In the genomic region with DNA sequence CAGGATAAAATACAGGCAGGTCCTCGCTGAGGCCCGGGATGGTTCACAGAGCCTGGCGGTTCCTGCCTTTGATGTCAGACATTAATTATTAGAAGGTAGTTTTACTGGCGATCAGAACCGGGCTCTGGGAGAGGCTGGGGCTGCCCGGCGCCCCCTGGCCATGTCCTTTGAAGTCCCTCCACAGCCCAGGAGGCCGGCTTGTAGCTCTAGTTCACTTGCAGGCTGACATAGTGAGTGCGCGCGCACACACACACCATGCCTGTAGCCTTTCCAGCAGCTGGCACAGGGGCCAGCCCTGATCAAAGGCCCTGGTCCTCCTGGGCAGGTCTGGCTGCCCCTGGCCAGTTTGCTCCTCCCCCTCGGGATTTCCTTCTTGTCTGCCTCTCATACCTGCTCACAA, we compare ENCODE assay signal across 10 mouse cellular contexts. TPM values are rescaled to one million over a fixed set of nuclear protein-coding genes. Genes with fewer than 3 reads are reported as not detected.
DNase-seq lines count a peak whose midpoint lies in the region; ATAC-seq and TF ChIP-seq lines count a peak whose summit lies in the region.
"Had no signal": no experiment of that assay in that cellular context is flagged by ENCODE, and none has a peak within 500 bp of the region (broad histone marks: within the 10 kb centered on the region; RNA-seq: fewer than 3 reads in every experiment).

No protein-coding gene starts in this region.

- no peak for TF ChIP-seq CTCF in heart, adult 2 months (IDR thresholded peaks at IDR 0.05)

- no peak for TF ChIP-seq POLR2A in heart, adult 2 months (IDR thresholded peaks at IDR 0.05; ENCODE audit: insufficient read depth, low read depth, low read length)

- no peaks in the 10 kb centered on the region for H3K27me3 ChIP-seq in heart, embryonic 15.5 days
- no peaks in the 10 kb centered on the region for H3K27me3 ChIP-seq in heart, adult 2 months (ENCODE audit: control insufficient read depth, insufficient read depth, low read length)
- H3K27me3 ChIP-seq in embryonic facial prominence, embryonic 14.5 days (replicated peaks; ENCODE audit: control insufficient read depth, insufficient read depth, low read length): no peaks in the 10 kb centered on the region
- no peaks in the 10 kb centered on the region for H3K27me3 ChIP-seq in midbrain, embryonic 16.5 days (ENCODE audit: control insufficient read depth, insufficient read depth, low read depth, low read length)

- H3K9ac ChIP-seq in heart, embryonic 15.5 days: no peak overlapping the region
- H3K9ac ChIP-seq in heart, adult 2 months (ENCODE audit: low read depth, low read length): no peak overlapping the region
- no peak overlapping the region for H3K9ac ChIP-seq in embryonic facial prominence, embryonic 14.5 days (ENCODE audit: low read depth, low read length)
- H3K9ac ChIP-seq in midbrain, embryonic 16.5 days (ENCODE audit: low read depth, low read length): no peak overlapping the region

- H3K79me2 ChIP-seq in heart, adult 2 months (replicated peaks; ENCODE audit: control insufficient read depth, insufficient read depth, low read length): no peaks in the 10 kb centered on the region

- peak overlapping the region; percentile 18; the same call in 1 of the 2 replicates for H3K27ac ChIP-seq in heart, embryonic 15.5 days
- H3K27ac ChIP-seq in heart, adult 2 months: no peak overlapping the region
- peak overlapping the region; percentile 39 for H3K27ac ChIP-seq in embryonic facial prominence, embryonic 14.5 days (replicated peaks; ENCODE audit: low read depth, low read length)
- 0 out of 2 replicates have a peak overlapping the region, but pooled peaks have one; percentile 5 for H3K27ac ChIP-seq in midbrain, embryonic 16.5 days (ENCODE audit: low read length)

- H3K9me3 ChIP-seq in heart, embryonic 15.5 days (replicated peaks): no peaks in the 10 kb centered on the region
- 0 out of 2 replicates have a peak, but pooled peaks cover 4% of the 10 kb centered on the region for H3K9me3 ChIP-seq in embryonic facial prominence, embryonic 14.5 days (ENCODE audit: control insufficient read depth, low read length)
- H3K9me3 ChIP-seq in midbrain, embryonic 16.5 days (replicated peaks; ENCODE audit: control insufficient read depth, low read length, poor library complexity, severe bottlenecking): no peaks in the 10 kb centered on the region

- no peak for DNase-seq in heart, adult 2 months
- DNase-seq in embryonic facial prominence, embryonic 14.5 days (ENCODE audit: low spot score): no peak
- peak; percentile 78 for DNase-seq in kidney, adult 9 months
- no peak for DNase-seq in right cerebral cortex, adult 2 months (ENCODE audit: low spot score in 2 of 2)
- DNase-seq in left cerebral cortex, adult 8-10 months (ENCODE audit: low spot score in 2 of 2): no peak
- DNase-seq in spleen, postnatal 4 days (ENCODE audit: low spot score in 2 of 2): no peak
- DNase-seq: gastrocnemius, postnatal 36 days; lung, adult 2 months had no signal

- no peak for TF ChIP-seq EP300 in heart, adult 2 months (IDR thresholded peaks at IDR 0.05; ENCODE audit: insufficient read depth, low read depth, low read length)

- H3K4me3 ChIP-seq in heart, embryonic 15.5 days: no peak overlapping the region
- H3K4me3 ChIP-seq in heart, adult 2 months: no peak overlapping the region
- H3K4me3 ChIP-seq in embryonic facial prominence, embryonic 14.5 days (ENCODE audit: low read depth, low read length): no peak overlapping the region
- H3K4me3 ChIP-seq in midbrain, embryonic 16.5 days (ENCODE audit: low read depth, low read length): no peak overlapping the region

- H3K4me1 ChIP-seq in heart, embryonic 15.5 days (replicated peaks): peaks cover 52% of the 10 kb centered on the region
- H3K4me1 ChIP-seq in heart, adult 2 months (ENCODE audit: control insufficient read depth, insufficient read depth, low read length): peaks cover 4% of the 10 kb centered on the region
- no peaks in the 10 kb centered on the region for H3K4me1 ChIP-seq in embryonic facial prominence, embryonic 14.5 days (ENCODE audit: control insufficient read depth, insufficient read depth, low read length)
- H3K4me1 ChIP-seq in midbrain, embryonic 16.5 days (ENCODE audit: control insufficient read depth, insufficient read depth, low read length): peaks cover 6% of the 10 kb centered on the region; the same call in 1 of the 2 replicates

- WGBS in heart, embryonic 15.5 days: 55% methylated on average over 12 of the region's 12 CpGs
- 90% methylated on average over 12 of the region's 12 CpGs for WGBS in heart, adult 2 months
- WGBS in embryonic facial prominence, embryonic 14.5 days: 40% methylated on average over 12 of the region's 12 CpGs
- WGBS in midbrain, embryonic 16.5 days: 40% methylated on average over 12 of the region's 12 CpGs

- intact Hi-C loops in heart, adult 2 months (cut with DNase I): no loop called here

- no peak for ATAC-seq in heart, embryonic 15.5 days (replicated peaks; ENCODE audit: insufficient number of reproducible peaks, insufficient read depth, low FRiP score, low read depth)
- no peak; the same call in 1 of the 2 replicates for ATAC-seq in embryonic facial prominence, embryonic 14.5 days (ENCODE audit: low read depth)
- ATAC-seq in midbrain, embryonic 16.5 days: peak; percentile 63

- H3K4me2 ChIP-seq in heart, embryonic 15.5 days: no peak overlapping the region
- no peak overlapping the region for H3K4me2 ChIP-seq in embryonic facial prominence, embryonic 14.5 days (ENCODE audit: low read depth, low read length)
- no peak overlapping the region for H3K4me2 ChIP-seq in midbrain, embryonic 16.5 days (ENCODE audit: low read length)

- no peaks in the 10 kb centered on the region for H3K36me3 ChIP-seq in heart, embryonic 15.5 days
- no peaks in the 10 kb centered on the region for H3K36me3 ChIP-seq in heart, adult 2 months (ENCODE audit: control insufficient read depth, insufficient read depth, low read length)
- peaks cover 41% of the 10 kb centered on the region for H3K36me3 ChIP-seq in embryonic facial prominence, embryonic 14.5 days (ENCODE audit: control insufficient read depth, insufficient read depth, low read length)
- H3K36me3 ChIP-seq in midbrain, embryonic 16.5 days (ENCODE audit: control insufficient read depth, insufficient read depth, low read length): no peaks in the 10 kb centered on the region

RNA-seq across cellular contexts. Expression of a gene that starts 17.9 kb away (rescaled TPM):
- 105 and 111 TPM in 2 replicates for polyA plus RNA-seq in heart, embryonic 15.5 days (2015; fragmentation: Nextera tagmentation; extraction: Ambion mirVana)
- total RNA-seq in heart, adult 2 months (2021): 10 to 100 TPM; 26.4 to 34.2 TPM
- 51.4 and 53.0 TPM in 2 replicates for polyA plus RNA-seq in heart, adult 2 months (2012; rRNA removed)
- 139 and 145 TPM in 2 replicates for polyA plus RNA-seq in embryonic facial prominence, embryonic 14.5 days (2014; fragmentation: Nextera tagmentation; extraction: Ambion mirVana)
- 88.8 and 92.2 TPM in 2 replicates for polyA plus RNA-seq in midbrain, embryonic 16.5 days (2015; fragmentation: Nextera tagmentation; extraction: Ambion mirVana)
- 10 to 100 TPM; 19.2 to 23.3 (median 22.2) TPM for total RNA-seq in left cerebral cortex, adult 8-10 months (2022)

RNA-seq across cellular contexts. Expression of a gene that starts 18.1 kb away (rescaled TPM):
- polyA plus RNA-seq in heart, embryonic 15.5 days (2015; fragmentation: Nextera tagmentation; extraction: Ambion mirVana): 27.5 and 36.8 TPM in 2 replicates
- total RNA-seq in heart, adult 2 months (2021): 1 to 10 TPM; 4.2 to 4.5 TPM
- polyA plus RNA-seq in heart, adult 2 months (2012; rRNA removed): 12.5 and 12.7 TPM in 2 replicates
- 46.5 and 50.7 TPM in 2 replicates for polyA plus RNA-seq in embryonic facial prominence, embryonic 14.5 days (2014; fragmentation: Nextera tagmentation; extraction: Ambion mirVana)
- 86.6 and 87.9 TPM in 2 replicates for polyA plus RNA-seq in midbrain, embryonic 16.5 days (2015; fragmentation: Nextera tagmentation; extraction: Ambion mirVana)
- total RNA-seq in left cerebral cortex, adult 8-10 months (2022): 10 to 100 TPM; 39.8 to 56.7 (median 51.2) TPM

RNA-seq across cellular contexts. Expression of a gene that starts 22.9 kb away (rescaled TPM):
- 90.4 and 110 TPM in 2 replicates for polyA plus RNA-seq in heart, embryonic 15.5 days (2015; fragmentation: Nextera tagmentation; extraction: Ambion mirVana)
- 10 to 100 TPM; 35.2 to 38.3 TPM for total RNA-seq in heart, adult 2 months (2021)
- 38.4 and 38.6 TPM in 2 replicates for polyA plus RNA-seq in heart, adult 2 months (2012; rRNA removed)
- polyA plus RNA-seq in embryonic facial prominence, embryonic 14.5 days (2014; fragmentation: Nextera tagmentation; extraction: Ambion mirVana): 93.1 and 100.0 TPM in 2 replicates
- polyA plus RNA-seq in midbrain, embryonic 16.5 days (2015; fragmentation: Nextera tagmentation; extraction: Ambion mirVana): 144 and 145 TPM in 2 replicates
- 10 to 100 TPM; 57.0 to 64.7 (median 61.2) TPM for total RNA-seq in left cerebral cortex, adult 8-10 months (2022)

RNA-seq across cellular contexts. Expression of a gene that starts 25.6 kb away (rescaled TPM):
- polyA plus RNA-seq in heart, embryonic 15.5 days (2015; fragmentation: Nextera tagmentation; extraction: Ambion mirVana): 7.8 and 17.0 TPM in 2 replicates
- under 1 TPM; 0.70 to 0.99 TPM for total RNA-seq in heart, adult 2 months (2021)
- 3.3 and 4.6 TPM in 2 replicates for polyA plus RNA-seq in heart, adult 2 months (2012; rRNA removed)
- 16.5 and 16.6 TPM in 2 replicates for polyA plus RNA-seq in embryonic facial prominence, embryonic 14.5 days (2014; fragmentation: Nextera tagmentation; extraction: Ambion mirVana)
- 624 and 719 TPM in 2 replicates for polyA plus RNA-seq in midbrain, embryonic 16.5 days (2015; fragmentation: Nextera tagmentation; extraction: Ambion mirVana)
- total RNA-seq in left cerebral cortex, adult 8-10 months (2022): 10 to 100 TPM; 39.2 to 40.0 (median 39.6) TPM

RNA-seq across cellular contexts. Expression of a gene that starts 31.4 kb away (rescaled TPM):
- 7.0 and 16.7 TPM in 2 replicates for polyA plus RNA-seq in heart, embryonic 15.5 days (2015; fragmentation: Nextera tagmentation; extraction: Ambion mirVana)
- total RNA-seq in heart, adult 2 months (2021): 10 to 100 TPM; 12.1 to 12.9 TPM
- 32.0 and 35.5 TPM in 2 replicates for polyA plus RNA-seq in heart, adult 2 months (2012; rRNA removed)
- 23.5 and 27.0 TPM in 2 replicates for polyA plus RNA-seq in embryonic facial prominence, embryonic 14.5 days (2014; fragmentation: Nextera tagmentation; extraction: Ambion mirVana)
- polyA plus RNA-seq in midbrain, embryonic 16.5 days (2015; fragmentation: Nextera tagmentation; extraction: Ambion mirVana): 5.8 and 7.0 TPM in 2 replicates
- total RNA-seq in left cerebral cortex, adult 8-10 months (2022): 10 to 100 TPM in 2 of 4 experiments, 1 to 10 TPM in 2; 7.9 to 12.9 (median 9.4) TPM
